Mouse (Mus musculus) bone marrow, adult 2 months (tissue): ENCODE measurements at regions not wholly inside any gene's neighbourhood (a gene's known extent, or its start where the extent isn't known, plus 50 kb on each side); places are given as distances from the start of the nearest gene placed in this dataset.

ENCODE experiments used
- CTCF ChIP-seq: fragments of 200-500 bp; IDR thresholded peaks from 2 replicates; pipeline ENCODE4 v1.5.1; 2011; ENCODE audit warnings: low read length, control low read depth; ENCODE audit not compliant: control insufficient read depth, insufficient read depth
- POLR2A ChIP-seq: fragments of 200-500 bp; IDR thresholded peaks from 2 replicates; pipeline ENCODE4 v1.6.1; 2011; ENCODE audit warnings: low read depth, mild to moderate bottlenecking, control low read depth, low read length, borderline replicate concordance; ENCODE audit not compliant: control insufficient read depth

DNA sequence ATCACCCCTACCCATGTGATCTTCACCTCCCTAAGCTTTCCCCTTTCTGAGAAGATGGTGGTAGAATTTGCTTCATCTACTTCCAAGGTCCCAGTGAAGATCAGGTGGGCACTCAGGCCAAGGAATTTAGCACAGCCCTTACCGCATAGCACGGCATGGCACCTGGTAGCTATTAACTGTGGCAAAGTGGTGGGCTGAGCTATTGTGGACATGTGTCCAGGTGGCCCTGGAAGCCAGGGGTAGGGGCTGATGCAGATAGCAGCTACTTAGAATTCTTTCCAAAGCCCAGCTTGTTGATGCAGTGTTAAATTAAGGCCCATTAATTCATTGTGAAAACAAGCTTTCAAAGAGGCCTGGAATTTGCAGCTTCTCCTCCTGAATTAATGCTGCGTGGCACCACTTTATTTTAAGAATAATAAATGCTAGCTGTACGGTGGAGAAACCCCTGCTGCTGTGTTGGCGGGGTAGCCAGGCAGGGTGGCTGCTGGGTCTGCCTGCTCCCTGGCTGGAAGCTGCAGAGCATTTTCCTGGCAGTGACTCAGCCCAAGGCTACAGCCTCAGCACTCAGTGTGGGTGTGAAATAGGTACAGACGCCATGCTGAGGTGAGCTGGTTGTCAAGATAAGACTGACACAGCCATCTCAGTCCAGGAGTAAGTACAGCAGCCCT lies 208.4 kb upstream of the Wscd1 start:
- no peak for TF ChIP-seq CTCF
- TF ChIP-seq POLR2A, result no peak
